Mouse (Mus musculus) small intestine, adult 2 months (tissue): ENCODE data around the gene Ccdc7b. TPM values are rescaled to one million over a fixed set of nuclear protein-coding genes. Genes with fewer than 3 reads are reported as not detected.
"Not testable (repeated sequence)": the region's sequence is repeated elsewhere in the genome, so short reads cannot be mapped to it uniquely, and the experiment has no call there.

Experiments used
- H3K27ac ChIP-seq: fragments of 200-500 bp; 2 replicates; pipeline ENCODE4 v1.5.1; 2012; ENCODE audit warnings: low read depth, low read length, control low read depth, inconsistent platforms; ENCODE audit not compliant: insufficient read depth
- H3K27me3 ChIP-seq: fragments of 200-500 bp; 2 replicates; pipeline ENCODE4 v1.6.1; 2012; ENCODE audit warnings: mild to moderate bottlenecking, moderate library complexity, low read length, inconsistent platforms; ENCODE audit not compliant: control insufficient read depth, insufficient read depth
- H3K36me3 ChIP-seq: fragments of 200-500 bp; 2 replicates; pipeline ENCODE4 v1.6.1; 2012; ENCODE audit warnings: mild to moderate bottlenecking, low read length, control low read depth, inconsistent platforms; ENCODE audit not compliant: control insufficient read depth, insufficient read depth
- H3K4me1 ChIP-seq: fragments of 200-500 bp; 2 replicates; pipeline ENCODE4 v1.6.1; 2012; ENCODE audit warnings: low read length, inconsistent platforms, mixed read lengths; ENCODE audit not compliant: control insufficient read depth, insufficient read depth, insufficient read length
- H3K4me3 ChIP-seq: fragments of 200-500 bp; 2 replicates; pipeline ENCODE4 v1.5.1; 2012; ENCODE audit warnings: low read depth, mild to moderate bottlenecking, control low read depth, inconsistent platforms, low read length, moderate library complexity
- CTCF ChIP-seq: fragments of 200-500 bp; IDR thresholded peaks from 2 replicates; pipeline ENCODE4 v1.5.1; 2012; ENCODE audit warnings: low read depth, mild to moderate bottlenecking, control low read depth, inconsistent platforms, low read length, moderate library complexity, mixed read lengths; ENCODE audit not compliant: insufficient replicate concordance, insufficient read length; ENCODE audit errors: extremely low read depth
- POLR2A ChIP-seq: fragments of 200-500 bp; IDR thresholded peaks from 2 replicates; pipeline ENCODE4 v1.6.1; 2012; ENCODE audit warnings: low read depth, mild to moderate bottlenecking, control low read depth, inconsistent platforms, low read length, moderate library complexity
- WGBS: fragments of 180-500 bp; shearing (Covaris S2); methylation state at CpG from one replicate; pipeline ENCODE4 v1.1.7; 2018; 5-methylcytosine and 5-hydroxymethylcytosine counted together
- polyA plus RNA-seq: library from polyadenylated mRNA; depleted of rRNA; stranded (reverse); fragments of >200 nt; gene quantifications from 2 replicates; pipeline ENCODE4 v1.2.3, GENCODE M21; 2012; rRNA removed

Gene Ccdc7b
- polyA plus RNA-seq, result not detected in 2 replicates

DNA sequence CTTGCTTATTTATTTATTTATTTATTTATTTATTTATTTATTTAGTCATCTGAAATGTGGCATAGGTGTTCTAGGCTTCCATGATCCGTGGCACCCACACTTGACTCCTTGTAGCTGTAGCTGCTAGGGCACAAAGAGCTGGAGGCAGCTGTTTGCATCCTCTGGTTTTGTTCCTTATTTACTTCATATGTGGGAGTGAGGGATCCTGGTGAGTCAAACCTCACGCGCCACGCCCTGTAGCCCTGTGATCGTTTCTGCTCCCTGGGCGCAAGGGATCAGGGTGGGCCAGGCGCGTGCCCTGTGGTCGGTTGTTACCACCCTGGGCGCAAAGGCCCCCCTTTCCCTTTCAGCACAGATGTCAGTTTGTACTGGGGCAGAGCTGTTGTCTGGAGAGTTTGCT lies at the start of gene Ccdc7b:
Gene Ccdc7b, plus strand, starts transcription at position 301 of the 400 bp plus-strand sequence.
- H3K36me3 ChIP-seq, H3K27ac ChIP-seq, H3K4me1 ChIP-seq, H3K27me3 ChIP-seq, H3K4me3 ChIP-seq: not testable (repeated sequence)
- WGBS, result 48% methylated on average over 1 of the region's 10 CpGs

DNA sequence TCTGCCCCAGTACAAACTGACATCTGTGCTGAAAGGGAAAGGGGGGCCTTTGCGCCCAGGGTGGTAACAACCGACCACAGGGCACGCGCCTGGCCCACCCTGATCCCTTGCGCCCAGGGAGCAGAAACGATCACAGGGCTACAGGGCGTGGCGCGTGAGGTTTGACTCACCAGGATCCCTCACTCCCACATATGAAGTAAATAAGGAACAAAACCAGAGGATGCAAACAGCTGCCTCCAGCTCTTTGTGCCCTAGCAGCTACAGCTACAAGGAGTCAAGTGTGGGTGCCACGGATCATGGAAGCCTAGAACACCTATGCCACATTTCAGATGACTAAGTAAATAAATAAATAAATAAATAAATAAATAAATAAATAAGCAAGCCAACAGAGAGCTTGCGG lies 1.5 kb upstream of the Ccdc7b start, which contains the start of gene Ccdc7a:
Gene Ccdc7a, minus strand, starts transcription at position 101 of the 400 bp plus-strand sequence.
- not testable (repeated sequence) for H3K27me3 ChIP-seq, H3K4me3 ChIP-seq, H3K36me3 ChIP-seq, H3K27ac ChIP-seq, H3K4me1 ChIP-seq
- WGBS, result 83% methylated on average over 2 of the region's 11 CpGs

DNA sequence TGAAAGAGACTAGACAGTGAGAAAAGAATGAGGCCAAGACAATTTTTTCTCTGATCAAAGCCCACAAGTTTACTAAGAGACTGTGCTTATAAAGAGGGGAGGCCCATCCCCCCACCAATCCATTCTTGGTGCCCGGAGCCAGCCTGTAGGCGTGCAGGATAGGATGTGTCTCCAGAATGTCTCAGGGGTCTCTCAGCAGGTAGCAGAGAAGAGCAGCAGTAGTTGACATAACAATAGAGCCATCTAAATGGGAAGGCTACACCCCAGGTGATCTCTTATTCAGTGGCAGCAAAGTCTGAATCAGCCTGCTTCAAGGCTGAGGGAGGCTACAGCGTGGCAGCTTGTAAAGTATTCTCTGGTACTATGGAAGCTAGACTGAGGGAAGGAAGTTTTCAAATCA lies 48.8 kb downstream of the Ccdc7b start:
- H3K4me1 ChIP-seq, H3K4me3 ChIP-seq, H3K27me3 ChIP-seq, H3K36me3 ChIP-seq, H3K27ac ChIP-seq: not testable (repeated sequence)
- 57% methylated on average over 3 of the region's 3 CpGs for WGBS

DNA sequence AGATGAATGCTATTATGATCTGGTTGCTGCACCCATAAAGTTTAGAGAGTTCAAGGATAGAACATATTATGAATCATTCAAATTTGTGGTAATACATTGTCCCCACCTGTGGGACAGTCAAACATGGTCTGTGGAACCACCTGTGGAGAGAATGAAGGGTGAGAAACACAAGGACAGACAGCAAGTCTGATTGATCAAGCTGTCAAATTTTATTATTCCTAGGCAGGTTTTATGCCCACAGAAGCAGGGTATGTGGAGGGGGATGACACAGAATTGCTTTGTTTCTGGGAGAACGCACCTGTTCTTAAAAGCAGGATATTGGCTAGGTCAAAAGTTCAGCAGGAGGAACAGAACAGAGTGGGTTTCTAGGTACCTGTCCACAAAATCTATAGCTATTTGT lies 64.6 kb downstream of the Ccdc7b start, which contains the start of gene Gm10999:
Gene Gm10999, minus strand, starts transcription at position 101 of the 400 bp plus-strand sequence.
- Histone ChIP-seq H3K4me1 (no peaks in the 10 kb centered on the region), H3K27ac (no peak within 1 kb of the TSS), H3K27me3 (no peaks in the 10 kb centered on the region), H3K4me3 (no peak within 1 kb of the TSS), H3K36me3 (no peaks in the 10 kb centered on the region)
- 59% methylated on average over 1 of the region's 1 CpGs for WGBS
- TF ChIP-seq CTCF, result no peak
- TF ChIP-seq POLR2A, result no peak

DNA sequence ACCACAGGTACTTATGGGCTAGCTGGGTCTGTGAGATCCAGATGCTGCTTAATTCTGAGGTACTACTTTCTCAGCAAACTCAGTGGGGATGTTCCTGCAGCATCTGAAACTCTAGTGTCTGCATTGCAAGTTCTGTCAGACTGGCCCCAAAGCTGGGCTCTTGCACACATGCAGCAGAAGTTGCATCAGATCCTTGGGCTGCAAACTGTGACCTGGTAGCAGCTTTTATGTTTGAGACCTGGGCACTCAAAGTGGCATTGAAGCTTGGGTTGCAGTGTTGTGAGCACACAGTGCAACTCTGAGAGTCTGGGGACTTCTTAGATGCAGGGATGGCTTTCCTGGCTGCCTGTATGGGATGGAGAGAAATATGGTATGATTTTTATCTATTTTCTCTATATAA lies 66.5 kb downstream of the Ccdc7b start:
- Histone ChIP-seq H3K4me1 (no peaks in the 10 kb centered on the region), H3K27ac (no peak overlapping the region), H3K4me3 (no peak overlapping the region), H3K27me3 (no peaks in the 10 kb centered on the region), H3K36me3 (no peaks in the 10 kb centered on the region)
- TF ChIP-seq POLR2A (no peak), CTCF (no peak)

Other genes starting within 250 kb of the Ccdc7b start
- gene Ccdc7a, start 1.6 kb upstream of the Ccdc7b start, polyA plus RNA-seq, result not detected in 2 replicates
- not detected in 2 replicates for gene Gm10999, start 64.5 kb downstream of the Ccdc7b start, polyA plus RNA-seq
- 0.14 and 0.39 TPM in 2 replicates for gene 2610044O15Rik8, start 167.3 kb downstream of the Ccdc7b start, polyA plus RNA-seq